Mouse (Mus musculus): ENCODE measurements around the gene Hnrnpa1. TPM values are rescaled to one million over a fixed set of nuclear protein-coding genes. Genes with fewer than 3 reads are reported as not detected.

Hnrnpa1 gene
- polyA plus RNA-seq, 1 experiment, result 1,787 TPM

- H3K27me3 ChIP-seq (ENCODE audit: control insufficient read depth, insufficient read depth, low read length, poor library complexity, severe bottlenecking), result no peaks in the 10 kb centered on the region
- no peaks in the 10 kb centered on the region for H3K4me1 ChIP-seq (ENCODE audit: control insufficient read depth, insufficient read depth, low read length)
- TF ChIP-seq POLR2A (IDR thresholded peaks at IDR 0.05; ENCODE audit: insufficient read depth, low read length) (no peak), CTCF (IDR thresholded peaks at IDR 0.05; ENCODE audit: low read depth, low read length) (peak; percentile 67), EP300 (IDR thresholded peaks at IDR 0.05; ENCODE audit: insufficient read depth, low read depth, low read length) (no peak)
- H3K9me3 ChIP-seq (replicated peaks; ENCODE audit: control insufficient read depth, insufficient read depth, low read length, poor library complexity, severe bottlenecking), result no peaks in the 10 kb centered on the region
- H3K4me3 ChIP-seq (ENCODE audit: low read depth, low read length), result no peak overlapping the region
- H3K36me3 ChIP-seq (ENCODE audit: control insufficient read depth, insufficient read depth, low read length, poor library complexity, severe bottlenecking), result no peaks in the 10 kb centered on the region; the same call in 1 of the 2 replicates
- no peak overlapping the region for H3K9ac ChIP-seq (ENCODE audit: low read depth, poor library complexity, severe bottlenecking)
- H3K27ac ChIP-seq (ENCODE audit: insufficient read depth, low read length), result no peak overlapping the region
Measured at GRCm38 (mm10) chr15:103284066-103284465, 43.8 kb downstream of the Hnrnpa1 start.

- H3K9ac ChIP-seq (ENCODE audit: low read depth, poor library complexity, severe bottlenecking), result no peak overlapping the region
- H3K4me1 ChIP-seq (ENCODE audit: control insufficient read depth, insufficient read depth, low read length), result no peaks in the 10 kb centered on the region
- no peak overlapping the region for H3K4me3 ChIP-seq (ENCODE audit: low read depth, low read length)
- H3K27me3 ChIP-seq (ENCODE audit: control insufficient read depth, insufficient read depth, low read length, poor library complexity, severe bottlenecking), result no peaks in the 10 kb centered on the region
- no peaks in the 10 kb centered on the region for H3K9me3 ChIP-seq (replicated peaks; ENCODE audit: control insufficient read depth, insufficient read depth, low read length, poor library complexity, severe bottlenecking)
- H3K27ac ChIP-seq (ENCODE audit: insufficient read depth, low read length), result no peak overlapping the region
- peaks cover 3% of the 10 kb centered on the region; the same call in 1 of the 2 replicates for H3K36me3 ChIP-seq (ENCODE audit: control insufficient read depth, insufficient read depth, low read length, poor library complexity, severe bottlenecking)
- TF ChIP-seq EP300 (IDR thresholded peaks at IDR 0.05; ENCODE audit: insufficient read depth, low read depth, low read length), result no peak
- TF ChIP-seq CTCF (IDR thresholded peaks at IDR 0.05; ENCODE audit: low read depth, low read length), result no peak
- no peak for TF ChIP-seq POLR2A (IDR thresholded peaks at IDR 0.05; ENCODE audit: insufficient read depth, low read length)
Measured at GRCm38 (mm10) chr15:103284647-103285046, 44.4 kb downstream of the Hnrnpa1 start.

GRCm38 (mm10) chr15:103285778-103286417 is 45.7 kb downstream of the Hnrnpa1 start:
- H3K9ac ChIP-seq (ENCODE audit: low read depth, poor library complexity, severe bottlenecking), result no peak overlapping the region
- H3K9me3 ChIP-seq (replicated peaks; ENCODE audit: control insufficient read depth, insufficient read depth, low read length, poor library complexity, severe bottlenecking), result no peaks in the 10 kb centered on the region
- H3K4me3 ChIP-seq (ENCODE audit: low read depth, low read length), result no peak overlapping the region
- no peaks in the 10 kb centered on the region for H3K4me1 ChIP-seq (ENCODE audit: control insufficient read depth, insufficient read depth, low read length)
- no peak for TF ChIP-seq CTCF (IDR thresholded peaks at IDR 0.05; ENCODE audit: low read depth, low read length)
- TF ChIP-seq EP300 (IDR thresholded peaks at IDR 0.05; ENCODE audit: insufficient read depth, low read depth, low read length), result no peak
- no peak for TF ChIP-seq POLR2A (IDR thresholded peaks at IDR 0.05; ENCODE audit: insufficient read depth, low read length)
- H3K27ac ChIP-seq (ENCODE audit: insufficient read depth, low read length), result no peak overlapping the region
- H3K27me3 ChIP-seq (ENCODE audit: control insufficient read depth, insufficient read depth, low read length, poor library complexity, severe bottlenecking), result no peaks in the 10 kb centered on the region
- peaks cover 7% of the 10 kb centered on the region for H3K36me3 ChIP-seq (ENCODE audit: control insufficient read depth, insufficient read depth, low read length, poor library complexity, severe bottlenecking)

- no peak overlapping the region for H3K4me3 ChIP-seq (ENCODE audit: low read depth, low read length)
- H3K9me3 ChIP-seq (replicated peaks; ENCODE audit: control insufficient read depth, insufficient read depth, low read length, poor library complexity, severe bottlenecking), result no peaks in the 10 kb centered on the region
- no peaks in the 10 kb centered on the region for H3K27me3 ChIP-seq (ENCODE audit: control insufficient read depth, insufficient read depth, low read length, poor library complexity, severe bottlenecking)
- no peak overlapping the region for H3K27ac ChIP-seq (ENCODE audit: insufficient read depth, low read length)
- TF ChIP-seq POLR2A (IDR thresholded peaks at IDR 0.05; ENCODE audit: insufficient read depth, low read length) (no peak), EP300 (IDR thresholded peaks at IDR 0.05; ENCODE audit: insufficient read depth, low read depth, low read length) (no peak), CTCF (IDR thresholded peaks at IDR 0.05; ENCODE audit: low read depth, low read length) (no peak)
- H3K36me3 ChIP-seq (ENCODE audit: control insufficient read depth, insufficient read depth, low read length, poor library complexity, severe bottlenecking), result peaks cover 26% of the 10 kb centered on the region
- no peaks in the 10 kb centered on the region for H3K4me1 ChIP-seq (ENCODE audit: control insufficient read depth, insufficient read depth, low read length)
- no peak overlapping the region for H3K9ac ChIP-seq (ENCODE audit: low read depth, poor library complexity, severe bottlenecking)
Measured at GRCm38 (mm10) chr15:103289600-103289999, 49.4 kb downstream of the Hnrnpa1 start.

GRCm38 (mm10) chr15:103290417-103290816 is 50.2 kb downstream of the Hnrnpa1 start:
- H3K27ac ChIP-seq (ENCODE audit: insufficient read depth, low read length), result no peak overlapping the region
- H3K9me3 ChIP-seq (replicated peaks; ENCODE audit: control insufficient read depth, insufficient read depth, low read length, poor library complexity, severe bottlenecking), result no peaks in the 10 kb centered on the region
- peaks cover under 1% of the 10 kb centered on the region for H3K4me1 ChIP-seq (ENCODE audit: control insufficient read depth, insufficient read depth, low read length)
- H3K4me3 ChIP-seq (ENCODE audit: low read depth, low read length), result no peak overlapping the region
- H3K36me3 ChIP-seq (ENCODE audit: control insufficient read depth, insufficient read depth, low read length, poor library complexity, severe bottlenecking), result peaks cover 26% of the 10 kb centered on the region
- H3K9ac ChIP-seq (ENCODE audit: low read depth, poor library complexity, severe bottlenecking), result no peak overlapping the region
- TF ChIP-seq CTCF (IDR thresholded peaks at IDR 0.05; ENCODE audit: low read depth, low read length) (no peak), POLR2A (IDR thresholded peaks at IDR 0.05; ENCODE audit: insufficient read depth, low read length) (no peak), EP300 (IDR thresholded peaks at IDR 0.05; ENCODE audit: insufficient read depth, low read depth, low read length) (no peak)
- H3K27me3 ChIP-seq (ENCODE audit: control insufficient read depth, insufficient read depth, low read length, poor library complexity, severe bottlenecking), result no peaks in the 10 kb centered on the region

GRCm38 (mm10) chr15:103290843-103291242 is 50.6 kb downstream of the Hnrnpa1 start:
- Histone ChIP-seq H3K9ac (ENCODE audit: low read depth, poor library complexity, severe bottlenecking) (no peak overlapping the region), H3K4me3 (ENCODE audit: low read depth, low read length) (no peak overlapping the region), H3K4me1 (ENCODE audit: control insufficient read depth, insufficient read depth, low read length) (peaks cover 4% of the 10 kb centered on the region), H3K9me3 (replicated peaks; ENCODE audit: control insufficient read depth, insufficient read depth, low read length, poor library complexity, severe bottlenecking) (no peaks in the 10 kb centered on the region), H3K36me3 (ENCODE audit: control insufficient read depth, insufficient read depth, low read length, poor library complexity, severe bottlenecking) (peaks cover 26% of the 10 kb centered on the region), H3K27ac (ENCODE audit: insufficient read depth, low read length) (no peak overlapping the region), H3K27me3 (ENCODE audit: control insufficient read depth, insufficient read depth, low read length, poor library complexity, severe bottlenecking) (no peaks in the 10 kb centered on the region)
- no peak for TF ChIP-seq EP300 (IDR thresholded peaks at IDR 0.05; ENCODE audit: insufficient read depth, low read depth, low read length)
- TF ChIP-seq POLR2A (IDR thresholded peaks at IDR 0.05; ENCODE audit: insufficient read depth, low read length), result no peak
- no peak for TF ChIP-seq CTCF (IDR thresholded peaks at IDR 0.05; ENCODE audit: low read depth, low read length)
